Mouse (Mus musculus) C2C12 (cell line): ENCODE data around the gene Kdm4c. TPM values are rescaled to one million over a fixed set of nuclear protein-coding genes. Genes with fewer than 3 reads are reported as not detected.

ENCODE experiments used
- H3K27me3 ChIP-seq: one replicate; pipeline ENCODE4 v1.6.1; 2011; ENCODE audit not compliant: control insufficient read depth, insufficient read depth, insufficient read length
- H3K36me3 ChIP-seq: one replicate; pipeline ENCODE4 v1.6.1; 2011; ENCODE audit not compliant: control insufficient read depth, insufficient read depth
- H3K4me3 ChIP-seq: one replicate; pipeline ENCODE4 v1.5.1; 2011; ENCODE audit warnings: mild to moderate bottlenecking, control low read depth; ENCODE audit not compliant: poor library complexity, insufficient read depth, severe bottlenecking
- H3K79me2 ChIP-seq: one replicate; pipeline ENCODE4 v1.6.1; 2011; ENCODE audit not compliant: control insufficient read depth, insufficient read depth
- H3K79me3 ChIP-seq: one replicate; pipeline ENCODE4 v1.6.1; 2011; ENCODE audit warnings: low read depth, control low read depth
- H3ac ChIP-seq: one replicate; pipeline ENCODE3; 2011; ENCODE audit warnings: low read depth; ENCODE audit not compliant: control insufficient read depth, insufficient read length
- CEBPB ChIP-seq: IDR thresholded peaks from one replicate; pipeline ENCODE4 v1.6.1; 2011; ENCODE audit warnings: low read depth, mild to moderate bottlenecking, control low read depth, moderate library complexity
- CTCF ChIP-seq: IDR thresholded peaks from one replicate; pipeline ENCODE4 v1.5.1; 2011; ENCODE audit not compliant: control insufficient read depth, insufficient read depth, insufficient read length
- FOSL1 ChIP-seq: IDR thresholded peaks from one replicate; pipeline ENCODE4 v1.8.0; 2011; ENCODE audit warnings: mild to moderate bottlenecking, low read length; ENCODE audit not compliant: poor library complexity, insufficient read depth, severe bottlenecking
- MAX ChIP-seq: IDR thresholded peaks from one replicate; pipeline ENCODE4 v1.6.1; 2011; ENCODE audit warnings: mild to moderate bottlenecking, control low read depth
- MYOD1 ChIP-seq: IDR thresholded peaks from one replicate; pipeline ENCODE4 v1.6.1; 2011; ENCODE audit warnings: low read depth; ENCODE audit not compliant: control insufficient read depth, insufficient read length
- MYOG ChIP-seq: IDR thresholded peaks from one replicate; pipeline ENCODE4 v1.6.1; 2011; ENCODE audit not compliant: control insufficient read depth, insufficient read length; ENCODE audit errors: extremely low read depth
- USF1 ChIP-seq: IDR thresholded peaks from one replicate; pipeline ENCODE4 v1.6.1; 2011; ENCODE audit warnings: low read depth, mild to moderate bottlenecking, control low read depth, moderate library complexity
- polyA plus RNA-seq: library from polyadenylated mRNA; unstranded; fragments of >200 nt; fragmentation: generic; extraction: Trizol; gene quantifications from one replicate; pipeline ENCODE4 v1.2.1, GENCODE M21; 2012; ENCODE audit warnings: missing spikeins

Kdm4c gene
- polyA plus RNA-seq, 1 experiment, result 2.7 TPM

DNA sequence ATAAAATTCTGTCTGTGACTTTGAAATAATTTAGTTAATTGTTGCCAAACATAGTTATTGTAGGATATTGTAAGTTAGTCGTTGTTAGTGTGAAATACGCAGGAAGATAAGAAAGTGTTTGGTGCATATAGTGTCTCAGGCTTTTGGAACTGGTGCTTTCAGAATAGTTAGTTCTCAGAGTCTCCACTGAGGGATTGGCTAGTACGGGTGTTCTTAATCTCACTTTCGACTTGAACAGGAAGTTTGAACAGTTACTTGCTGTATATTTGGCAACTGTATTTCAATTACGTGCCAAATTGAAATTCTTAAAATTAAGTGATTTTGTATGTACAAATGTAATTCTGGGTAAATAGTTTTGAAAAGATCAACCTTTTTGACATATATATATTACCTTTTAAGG lies 68.8 kb downstream of the Kdm4c start:
- Histone ChIP-seq H3K36me3 (peaks cover 3% of the 10 kb centered on the region), H3K4me3 (no peak overlapping the region), H3K27me3 (no peaks in the 10 kb centered on the region), H3K79me3 (no peaks in the 10 kb centered on the region), H3K79me2 (no peaks in the 10 kb centered on the region), H3ac (no peak overlapping the region)
- TF ChIP-seq CTCF (no peak), MAX (no peak), MYOD1 (no peak), MYOG (no peak), USF1 (no peak), FOSL1 (no peak), CEBPB (no peak)

DNA sequence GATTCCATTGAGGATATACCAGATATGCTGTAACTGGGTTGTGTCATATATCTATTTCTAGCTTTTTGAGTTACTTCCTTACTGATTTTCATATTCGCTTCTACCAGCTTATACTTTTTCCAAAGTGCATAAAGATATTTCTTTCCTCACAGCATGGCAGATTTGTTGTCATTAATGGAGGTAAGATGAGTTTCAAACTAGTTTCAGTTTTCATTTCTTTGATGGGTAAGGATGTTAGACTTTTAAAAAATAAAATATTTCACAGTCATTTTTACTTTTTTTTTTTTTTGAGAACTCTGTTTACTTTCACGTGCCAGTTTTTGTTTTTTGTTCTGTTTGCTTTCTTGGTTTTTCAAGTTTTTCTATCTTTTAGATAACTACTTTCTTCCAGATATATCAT lies 70.6 kb downstream of the Kdm4c start:
- no peak for TF ChIP-seq FOSL1
- TF ChIP-seq USF1, result no peak
- no peak for TF ChIP-seq MYOG
- TF ChIP-seq MAX, result no peak
- no peak for TF ChIP-seq MYOD1
- no peak for TF ChIP-seq CTCF
- TF ChIP-seq CEBPB, result no peak
- H3K4me3 ChIP-seq, result no peak overlapping the region
- no peaks in the 10 kb centered on the region for H3K79me2 ChIP-seq
- H3K27me3 ChIP-seq, result no peaks in the 10 kb centered on the region
- no peaks in the 10 kb centered on the region for H3K79me3 ChIP-seq
- peaks cover 3% of the 10 kb centered on the region for H3K36me3 ChIP-seq
- H3ac ChIP-seq, result no peak overlapping the region

DNA sequence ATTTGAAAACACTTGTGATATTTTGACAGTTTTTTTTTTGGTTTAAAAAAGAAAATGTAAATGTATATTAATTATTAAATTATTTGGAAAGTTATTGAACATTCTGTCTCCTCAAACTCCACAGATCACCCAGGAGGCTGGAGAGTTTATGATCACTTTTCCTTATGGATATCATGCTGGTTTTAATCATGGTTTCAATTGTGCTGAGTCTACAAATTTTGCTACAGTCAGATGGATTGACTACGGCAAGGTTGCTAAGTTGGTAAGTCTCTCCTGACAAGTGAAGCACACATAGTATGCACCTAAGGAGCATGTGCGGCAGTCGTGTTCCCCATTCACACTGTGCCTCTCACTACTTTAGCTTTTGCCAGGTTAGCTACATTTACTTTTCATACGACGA lies 73.1 kb downstream of the Kdm4c start:
- Histone ChIP-seq H3K79me2 (no peaks in the 10 kb centered on the region), H3K27me3 (no peaks in the 10 kb centered on the region), H3K79me3 (no peaks in the 10 kb centered on the region), H3K36me3 (peaks cover 3% of the 10 kb centered on the region), H3ac (no peak overlapping the region), H3K4me3 (no peak overlapping the region)
- TF ChIP-seq CEBPB (no peak), FOSL1 (no peak), USF1 (no peak), MYOG (no peak), MYOD1 (no peak), MAX (no peak), CTCF (no peak)

DNA sequence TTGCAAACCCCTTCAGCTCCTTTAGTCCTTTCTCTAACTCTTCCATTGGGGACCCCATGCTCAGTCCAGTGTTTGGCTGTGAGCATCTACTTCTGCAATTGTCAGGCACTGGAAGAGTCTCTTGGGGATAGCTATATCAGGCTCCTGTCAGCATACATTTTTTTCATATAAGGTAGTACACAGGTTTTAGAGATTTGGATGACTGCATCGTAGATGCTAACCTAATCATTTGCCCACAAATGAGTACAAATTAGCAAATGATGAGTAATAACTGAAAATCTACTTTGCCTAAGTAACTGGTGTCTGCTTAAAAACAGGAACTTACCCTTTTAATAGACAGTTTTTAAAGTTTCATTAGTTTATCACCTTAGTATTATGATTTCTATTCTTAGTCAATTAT lies 77.0 kb downstream of the Kdm4c start:
- no peak for TF ChIP-seq USF1
- no peak for TF ChIP-seq CEBPB
- no peak for TF ChIP-seq MYOD1
- TF ChIP-seq FOSL1, result no peak
- TF ChIP-seq CTCF, result no peak
- TF ChIP-seq MYOG, result no peak
- no peak for TF ChIP-seq MAX
- no peaks in the 10 kb centered on the region for H3K79me3 ChIP-seq
- H3K36me3 ChIP-seq, result peaks cover 2% of the 10 kb centered on the region
- H3K79me2 ChIP-seq, result no peaks in the 10 kb centered on the region
- H3ac ChIP-seq, result no peak overlapping the region
- no peaks in the 10 kb centered on the region for H3K27me3 ChIP-seq
- no peak overlapping the region for H3K4me3 ChIP-seq

DNA sequence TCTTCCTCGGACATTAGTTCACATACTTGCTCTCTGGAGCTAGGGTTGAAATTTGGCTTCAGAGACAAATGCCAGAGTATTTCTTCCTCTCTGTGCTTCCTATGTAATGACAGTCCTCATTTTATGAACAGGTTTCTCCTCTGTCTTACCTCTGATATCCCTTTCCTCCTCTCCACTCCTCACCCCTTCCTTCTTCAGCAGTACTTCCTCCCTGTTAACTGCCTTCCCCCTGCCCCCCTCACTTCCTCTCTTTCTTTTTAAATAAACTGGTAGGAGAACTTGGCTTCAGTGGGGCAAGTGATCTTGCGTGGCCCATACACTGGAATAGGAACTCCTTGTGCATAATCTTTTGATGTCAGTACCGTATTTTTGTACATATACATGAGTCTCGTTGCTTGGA lies 115.2 kb downstream of the Kdm4c start:
- Histone ChIP-seq H3K79me2 (no peaks in the 10 kb centered on the region), H3K4me3 (no peak overlapping the region), H3K79me3 (no peaks in the 10 kb centered on the region), H3K27me3 (no peaks in the 10 kb centered on the region), H3ac (no peak overlapping the region), H3K36me3 (peaks cover 17% of the 10 kb centered on the region)
- TF ChIP-seq CTCF (no peak), USF1 (no peak), MAX (no peak), MYOG (no peak), FOSL1 (no peak), MYOD1 (no peak), CEBPB (no peak)

DNA sequence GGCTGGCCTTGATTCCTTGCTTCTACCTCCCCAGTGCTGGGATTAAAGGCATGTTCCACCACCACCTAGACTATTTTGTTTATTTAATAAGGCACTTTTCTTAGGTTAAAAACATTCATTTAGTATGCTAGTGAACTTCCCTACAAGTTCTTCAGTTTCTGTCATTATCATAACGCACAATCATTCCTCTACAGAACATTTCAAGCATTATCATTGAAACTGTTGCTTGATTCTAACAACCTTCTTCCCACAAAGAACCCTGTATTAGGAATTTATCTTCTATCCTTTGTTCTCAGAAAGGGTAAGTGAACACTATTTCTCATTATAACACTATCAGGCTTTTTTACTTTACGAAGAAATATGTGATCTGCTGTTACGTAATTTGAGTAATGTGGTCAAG lies 118.0 kb downstream of the Kdm4c start:
- Histone ChIP-seq H3K4me3 (no peak overlapping the region), H3K27me3 (no peaks in the 10 kb centered on the region), H3K79me2 (no peaks in the 10 kb centered on the region), H3K79me3 (no peaks in the 10 kb centered on the region), H3ac (no peak overlapping the region), H3K36me3 (peaks cover 15% of the 10 kb centered on the region)
- TF ChIP-seq CEBPB (no peak), MAX (no peak), CTCF (no peak)
